Mouse (Mus musculus): Measurements from ENCODE around the gene Akap6. TPM values are rescaled to one million over a fixed set of nuclear protein-coding genes. Genes with fewer than 3 reads are reported as not detected.

The Akap6 gene
- polyA plus RNA-seq, 2 experiments from 2014 or later = 0.06 to 0.08 TPM

- no peak for ATAC-seq
These were observed 492.3 kb downstream of the Akap6 start for GRCm38 (mm10) chr12:53191435-53191834.

DNA sequence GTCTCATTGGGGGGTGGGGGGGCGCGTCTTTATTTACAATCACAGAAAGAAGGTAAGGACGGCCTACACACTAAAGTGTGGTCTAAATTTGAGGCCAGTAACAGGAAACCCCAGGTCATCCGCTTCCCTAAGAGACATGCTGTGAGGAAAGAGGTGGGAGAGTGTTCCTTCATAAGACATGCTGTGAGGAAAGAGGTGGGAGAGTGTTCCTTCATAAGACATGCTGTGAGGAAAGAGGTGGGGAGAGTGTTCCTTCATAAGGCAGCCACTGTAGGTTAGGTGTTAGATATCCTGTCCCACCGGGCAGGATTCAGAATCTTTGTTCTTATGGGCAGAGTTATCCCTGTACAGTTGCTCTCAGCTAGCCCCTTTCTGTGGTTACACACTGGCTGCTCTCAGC, 494.5 kb downstream of the Akap6 start:
- ATAC-seq = no peak

Other genes starting within 250 kb of the Akap6 start
- gene Arhgap5, start 195.4 kb upstream of the Akap6 start, polyA plus RNA-seq (2017; shearing (Covaris generic)) = 10 to 100 TPM; 19.4 to 20.3 TPM